Mouse (Mus musculus) megakaryocyte, adult 5-6 weeks (primary cell): Measurements from ENCODE around the gene Rwdd1. TPM values are rescaled to one million over a fixed set of nuclear protein-coding genes. Genes with fewer than 3 reads are reported as not detected.

ENCODE experiments used
- total RNA-seq, 2 experiments: library from RNA; stranded (forward) in 1 of 2; stranded (reverse) in 1 of 2; fragments of 153-499, 151-499 nt in 1 of 2; fragments of 221-1000, 200-1000 nt in 1 of 2; gene quantifications; 2 replicates each; pipeline versions ENCODE4 v1.2.3 to v1.2.4; 2015 to 2017

The Rwdd1 gene
- total RNA-seq, 2 experiments from 2014 or later = 163 to 188 TPM

Other genes with a start within 250 kb of the Rwdd1 start
- gene Sult3a2, start 232.9 kb downstream of the Rwdd1 start, total RNA-seq (2015) = not detected in 2 replicates
- not detected in 2 replicates for gene Sult3a2, start 232.9 kb downstream of the Rwdd1 start, total RNA-seq (2017)
- not detected in 2 replicates for gene Sult3a1, start 161.9 kb downstream of the Rwdd1 start, total RNA-seq (2015)
- not detected in 2 replicates for gene Sult3a1, start 161.9 kb downstream of the Rwdd1 start, total RNA-seq (2017)
- not detected in 2 replicates for gene Rsph4a, start 114.5 kb downstream of the Rwdd1 start, total RNA-seq (2015)
- gene Rsph4a, start 114.5 kb downstream of the Rwdd1 start, total RNA-seq (2017) = not detected in 2 replicates
- gene Zup1, start 68.4 kb downstream of the Rwdd1 start, total RNA-seq (2015) = 51.8 and 52.0 TPM in 2 replicates
- 54.8 and 77.0 TPM in 2 replicates for gene Zup1, start 68.4 kb downstream of the Rwdd1 start, total RNA-seq (2017)
- gene Trappc3l, start 18.0 kb upstream of the Rwdd1 start, total RNA-seq (2015) = not detected in 2 replicates
- not detected in 2 replicates for gene Trappc3l, start 18.0 kb upstream of the Rwdd1 start, total RNA-seq (2017)
- not detected in 2 replicates for gene Calhm4, start 24.7 kb upstream of the Rwdd1 start, total RNA-seq (2015)
- not detected in 2 replicates for gene Calhm4, start 24.7 kb upstream of the Rwdd1 start, total RNA-seq (2017)
- gene Calhm5, start 76.9 kb upstream of the Rwdd1 start, total RNA-seq (2015) = not detected in 2 replicates
- gene Calhm5, start 76.9 kb upstream of the Rwdd1 start, total RNA-seq (2017) = not detected in 2 replicates
- gene Calhm6, start 108.4 kb upstream of the Rwdd1 start, total RNA-seq (2015) = 3.9 and 9.1 TPM in 2 replicates
- gene Calhm6, start 108.4 kb upstream of the Rwdd1 start, total RNA-seq (2017) = 3.0 and 4.7 TPM in 2 replicates
- 21.7 and 26.5 TPM in 2 replicates for gene Dse, start 188.1 kb upstream of the Rwdd1 start, total RNA-seq (2015)
- 28.5 and 32.6 TPM in 2 replicates for gene Dse, start 188.1 kb upstream of the Rwdd1 start, total RNA-seq (2017)